Mouse (Mus musculus): Measurements from ENCODE around the gene Pabpn1l. TPM values are rescaled to one million over a fixed set of nuclear protein-coding genes. Genes with fewer than 3 reads are reported as not detected.

Gene Pabpn1l
- polyA plus RNA-seq, 1 experiment from 2014 or later: not detected

DNA sequence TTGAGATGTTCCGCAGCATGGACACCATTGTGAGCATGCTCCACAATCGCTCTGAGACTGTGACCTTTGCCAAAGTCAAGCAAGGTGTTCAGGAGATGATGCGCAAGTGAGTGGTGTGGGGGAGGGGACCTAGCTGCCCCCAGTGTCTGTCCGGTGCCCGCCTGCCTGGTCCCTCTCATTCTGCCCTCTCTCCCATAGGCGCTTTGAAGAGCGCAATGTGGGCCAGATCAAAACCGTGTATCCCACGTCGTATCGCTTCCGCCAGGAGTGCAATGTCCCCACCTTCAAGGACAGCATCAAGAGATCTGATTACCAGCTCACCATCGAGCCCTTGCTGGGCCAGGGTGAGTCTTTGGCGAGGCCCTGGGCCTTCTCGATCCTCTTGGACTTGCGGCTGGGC, 52.5 kb downstream of the Pabpn1l start:
- Histone ChIP-seq H3K4me2 (replicated peaks) (no peak overlapping the region), H3K27me3 (ENCODE audit: control insufficient read depth, insufficient read depth, low read length) (no peaks in the 10 kb centered on the region), H3K4me1 (replicated peaks; ENCODE audit: control insufficient read depth, insufficient read depth, low read length) (peaks cover 28% of the 10 kb centered on the region), H3K27ac (no peak overlapping the region), H3K36me3 (replicated peaks; ENCODE audit: control insufficient read depth, insufficient read depth) (peaks cover 11% of the 10 kb centered on the region; the same call in 1 of the 2 replicates), H3K9ac (no peak overlapping the region), H3K4me3 (replicated peaks; ENCODE audit: low read length) (no peak overlapping the region), H3K9me3 (ENCODE audit: control insufficient read depth, low read length) (no peaks in the 10 kb centered on the region)
- ATAC-seq (ENCODE audit: low FRiP score): no peak
- DNase-seq (ENCODE audit: low spot score): no peak
- WGBS: 93% methylated on average over 16 of the region's 16 CpGs

Small RNAs within 50 kb of the gene (microRNA-seq; reads per million reads assigned to microRNA genes)
- gene Mir6396: not detected

Other genes with a start within 250 kb of the Pabpn1l start
- gene Zc3h18, start 246.1 kb downstream of the Pabpn1l start, polyA plus RNA-seq (2014; fragmentation: Nextera tagmentation; extraction: Ambion mirVana): 22.9 and 23.4 TPM in 2 replicates
- gene Il17c, start 200.7 kb downstream of the Pabpn1l start, polyA plus RNA-seq (2014; fragmentation: Nextera tagmentation; extraction: Ambion mirVana): not detected in 2 replicates
- gene Cyba, start 189.8 kb downstream of the Pabpn1l start, polyA plus RNA-seq (2014; fragmentation: Nextera tagmentation; extraction: Ambion mirVana): 35.7 and 44.3 TPM in 2 replicates
- 61.3 and 75.6 TPM in 2 replicates for gene Mvd, start 179.3 kb downstream of the Pabpn1l start, polyA plus RNA-seq (2014; fragmentation: Nextera tagmentation; extraction: Ambion mirVana)
- not detected in 2 replicates for gene Snai3, start 162.0 kb downstream of the Pabpn1l start, polyA plus RNA-seq (2014; fragmentation: Nextera tagmentation; extraction: Ambion mirVana)
- 31.6 and 32.6 TPM in 2 replicates for gene Rnf166, start 146.7 kb downstream of the Pabpn1l start, polyA plus RNA-seq (2014; fragmentation: Nextera tagmentation; extraction: Ambion mirVana)
- 77.8 and 80.2 TPM in 2 replicates for gene Ctu2, start 146.6 kb downstream of the Pabpn1l start, polyA plus RNA-seq (2014; fragmentation: Nextera tagmentation; extraction: Ambion mirVana)
- gene Piezo1, start 71.4 kb downstream of the Pabpn1l start, polyA plus RNA-seq (2014; fragmentation: Nextera tagmentation; extraction: Ambion mirVana): 3.1 and 3.7 TPM in 2 replicates
- gene Cdt1, start 54.7 kb downstream of the Pabpn1l start, polyA plus RNA-seq (2014; fragmentation: Nextera tagmentation; extraction: Ambion mirVana): 6.2 and 8.1 TPM in 2 replicates
- 183 and 187 TPM in 2 replicates for gene Aprt, start 45.8 kb downstream of the Pabpn1l start, polyA plus RNA-seq (2014; fragmentation: Nextera tagmentation; extraction: Ambion mirVana)
- 5.8 and 6.0 TPM in 2 replicates for gene Galns, start 11.3 kb downstream of the Pabpn1l start, polyA plus RNA-seq (2014; fragmentation: Nextera tagmentation; extraction: Ambion mirVana)
- 118 and 130 TPM in 2 replicates for gene Trappc2l, start 11.1 kb downstream of the Pabpn1l start, polyA plus RNA-seq (2014; fragmentation: Nextera tagmentation; extraction: Ambion mirVana)
- gene Cbfa2t3, start 76.4 kb upstream of the Pabpn1l start, polyA plus RNA-seq (2014; fragmentation: Nextera tagmentation; extraction: Ambion mirVana): 22.4 and 27.7 TPM in 2 replicates
- gene Acsf3, start 152.7 kb upstream of the Pabpn1l start, polyA plus RNA-seq (2014; fragmentation: Nextera tagmentation; extraction: Ambion mirVana): 14.5 and 16.5 TPM in 2 replicates
- gene Cdh15, start 225.2 kb upstream of the Pabpn1l start, polyA plus RNA-seq (2014; fragmentation: Nextera tagmentation; extraction: Ambion mirVana): 1.5 TPM in 2 replicates

All from hindbrain, embryonic 14.5 days (tissue).